In the genomic region with DNA sequence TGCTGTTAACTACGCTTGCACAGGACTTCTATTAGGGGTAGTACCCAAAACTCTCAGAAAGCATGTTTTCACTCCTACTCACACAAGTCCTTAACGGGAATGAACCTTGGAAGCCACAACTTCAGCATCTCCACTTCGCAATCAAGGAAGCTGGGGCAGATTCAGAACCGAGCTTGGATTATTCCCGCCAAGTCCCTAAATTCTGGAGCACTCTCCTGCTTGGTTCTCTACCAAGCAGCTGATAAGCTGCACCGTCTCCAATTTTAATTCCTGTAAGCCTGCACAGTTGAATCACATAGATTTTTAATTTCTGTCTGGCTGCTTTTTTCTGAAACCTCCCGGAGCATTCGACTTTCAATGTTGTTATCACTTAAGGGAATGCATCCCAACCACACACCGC, we compare ENCODE assay signal across 23 mouse cellular contexts. TPM values are rescaled to one million over a fixed set of nuclear protein-coding genes. Genes with fewer than 3 reads are reported as not detected.
DNase-seq lines count a peak whose midpoint lies in the region; ATAC-seq lines count a peak whose summit lies in the region.
"Had no signal": no experiment of that assay in that cellular context is flagged by ENCODE, and none has a peak within 500 bp of the region (broad histone marks: within the 10 kb centered on the region; RNA-seq: fewer than 3 reads in every experiment).

No protein-coding gene starts in this region.

- no peak overlapping the region for H3K4me3 ChIP-seq in heart, embryonic 11.5 days (ENCODE audit: low read depth, low read length)
- H3K4me3 ChIP-seq: embryonic facial prominence, embryonic 10.5 days; embryonic facial prominence, embryonic 12.5 days; forebrain, embryonic 13.5 days; forebrain, embryonic 15.5 days had no signal

- H3K9me3 ChIP-seq in heart, embryonic 11.5 days (replicated peaks; ENCODE audit: control insufficient read depth, low read length), result no peaks in the 10 kb centered on the region
- H3K9me3 ChIP-seq: embryonic facial prominence, embryonic 10.5 days; embryonic facial prominence, embryonic 12.5 days; forebrain, embryonic 13.5 days; forebrain, embryonic 15.5 days; G1E had no signal

- no peak overlapping the region for H3K27ac ChIP-seq in heart, embryonic 11.5 days (ENCODE audit: low read depth, low read length)
- H3K27ac ChIP-seq: embryonic facial prominence, embryonic 10.5 days; embryonic facial prominence, embryonic 12.5 days; forebrain, embryonic 13.5 days; forebrain, embryonic 15.5 days had no signal

- DNase-seq in frontal cortex, postnatal 14 days (ENCODE audit: low spot score in 2 of 2), result no peak
- DNase-seq in heart, adult 11 months, result peak; percentile 95
- peak; percentile 48 for DNase-seq in heart, adult 8-10 months (ENCODE audit: low spot score)
- no peak for DNase-seq in heart, postnatal 4 days
- DNase-seq: adrenal gland, adult 8-10 months; adrenal gland, postnatal 14 days; adrenal gland, postnatal 36 days; B cell, adult 2 months; cerebellum, adult 11-12 months; cerebellum, adult 2 months; cerebellum, adult 9-10 months; cerebellum, postnatal 10 days; cerebellum, postnatal 25 days had no signal

- WGBS in heart, embryonic 11.5 days (ENCODE audit: insufficient replicate concordance), result 78% methylated on average over 9 of the region's 9 CpGs

- H3K4me2 ChIP-seq in heart, embryonic 11.5 days, result no peak overlapping the region
- H3K4me2 ChIP-seq: embryonic facial prominence, embryonic 12.5 days; forebrain, embryonic 13.5 days; forebrain, embryonic 15.5 days had no signal

- no peaks in the 10 kb centered on the region for H3K36me3 ChIP-seq in heart, embryonic 11.5 days (ENCODE audit: control insufficient read depth, insufficient read depth, low read length)
- H3K36me3 ChIP-seq: embryonic facial prominence, embryonic 10.5 days; embryonic facial prominence, embryonic 12.5 days; forebrain, embryonic 15.5 days; G1E had no signal

- H3K27me3 ChIP-seq in heart, embryonic 11.5 days (ENCODE audit: control insufficient read depth, insufficient read depth, low read length), result no peaks in the 10 kb centered on the region
- H3K27me3 ChIP-seq: embryonic facial prominence, embryonic 12.5 days; forebrain, embryonic 13.5 days; forebrain, embryonic 15.5 days; Patski had no signal

- peaks cover 6% of the 10 kb centered on the region for H3K4me1 ChIP-seq in heart, embryonic 11.5 days (ENCODE audit: control insufficient read depth, insufficient read depth, low read length)
- H3K4me1 ChIP-seq: embryonic facial prominence, embryonic 12.5 days; forebrain, embryonic 13.5 days; forebrain, embryonic 15.5 days had no signal

- 0 out of 2 replicates have a peak, but pooled peaks have one; percentile 17 for ATAC-seq in frontal cortex, adult (ENCODE audit: low TSS enrichment)
- ATAC-seq in heart, embryonic 11.5 days (replicated peaks; ENCODE audit: insufficient number of reproducible peaks, low FRiP score, low TSS enrichment), result no peak
- ATAC-seq: activated CD4-positive, CD25-positive, alpha-beta regulatory T cell, adult 4 months; CD4-positive, CD25-positive, alpha-beta regulatory T cell, adult 4 months; forebrain, embryonic 13.5 days; forebrain, embryonic 15.5 days; Patski had no signal

- H3K9ac ChIP-seq in heart, embryonic 11.5 days (ENCODE audit: low read depth, low read length), result no peak overlapping the region
- H3K9ac ChIP-seq: embryonic facial prominence, embryonic 12.5 days; forebrain, embryonic 13.5 days; forebrain, embryonic 15.5 days had no signal

RNA-seq across cellular contexts. Expression of gene Adarb1, which starts 9.8 kb away (rescaled TPM):
- polyA plus RNA-seq in heart, embryonic 11.5 days (2014; fragmentation: Nextera tagmentation; extraction: Ambion mirVana), result 8.7 and 8.8 TPM in 2 replicates
- total RNA-seq in heart, adult 8-10 months (2022), result 10 to 100 TPM; 12.4 to 17.7 (median 16.4) TPM
- 10 to 100 TPM; 20.9 to 23.3 TPM for total RNA-seq in heart, postnatal 4 days (2021)
- polyA plus RNA-seq: G1E had no signal

Comparison
In these comparisons a context has a peak if more than half of its experiments do, and no peak if none do; other contexts are left out.
1. DNase-seq: peak in heart, adult 11 months (single experiment) and heart, adult 8-10 months (single experiment); none in frontal cortex, postnatal 14 days (0 of 2) and heart, postnatal 4 days (single experiment).